Mouse (Mus musculus): ENCODE results near the gene Tnip2. TPM values are rescaled to one million over a fixed set of nuclear protein-coding genes. Genes with fewer than 3 reads are reported as not detected.

Tnip2 gene
- polyA plus RNA-seq, 1 experiment from 2014 or later = 6.2 TPM

DNA sequence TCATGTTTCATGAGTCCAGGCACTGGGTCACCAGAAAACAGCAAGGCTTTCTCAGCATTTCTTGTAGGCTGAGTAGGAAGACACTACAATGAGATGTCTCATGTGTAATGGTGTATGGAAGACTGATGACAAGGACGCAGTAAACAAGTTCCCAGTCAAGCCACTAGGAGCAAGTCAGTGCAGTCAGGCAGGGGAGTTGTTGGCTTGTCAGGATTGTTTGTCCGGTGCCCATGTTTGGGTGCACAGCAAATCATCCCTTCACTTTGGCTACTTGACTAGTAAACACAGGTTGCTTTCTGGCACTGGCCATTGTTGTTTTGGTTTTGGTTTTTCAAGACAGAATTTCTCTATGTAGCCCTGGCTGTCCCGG, 24.4 kb downstream of the Tnip2 start:
- H3K4me2 ChIP-seq (ENCODE audit: low read depth, low read length) = no peak overlapping the region
- H3K36me3 ChIP-seq (ENCODE audit: control insufficient read depth, insufficient read depth) = peaks cover 5% of the 10 kb centered on the region; the same call in 1 of the 2 replicates
- 78% methylated on average over 3 of the region's 3 CpGs for WGBS (ENCODE audit: insufficient replicate concordance)
- H3K9ac ChIP-seq (ENCODE audit: low read depth, low read length) = no peak overlapping the region
- H3K27ac ChIP-seq (ENCODE audit: low read length) = no peak overlapping the region
- no peaks in the 10 kb centered on the region for H3K27me3 ChIP-seq (ENCODE audit: control insufficient read depth, insufficient read depth, low read depth, low read length)
- no peaks in the 10 kb centered on the region for H3K4me1 ChIP-seq (ENCODE audit: control insufficient read depth, low read depth, low read length)
- H3K4me3 ChIP-seq (ENCODE audit: low read depth, low read length) = no peak overlapping the region
- no peaks in the 10 kb centered on the region for H3K9me3 ChIP-seq (replicated peaks; ENCODE audit: control insufficient read depth, low read length)
- ATAC-seq (ENCODE audit: low read depth) = no peak

- no peak overlapping the region for H3K4me2 ChIP-seq (ENCODE audit: low read depth, low read length)
- ATAC-seq (ENCODE audit: low read depth) = no peak
- peaks cover 5% of the 10 kb centered on the region; the same call in 1 of the 2 replicates for H3K36me3 ChIP-seq (ENCODE audit: control insufficient read depth, insufficient read depth)
- no peaks in the 10 kb centered on the region for H3K9me3 ChIP-seq (replicated peaks; ENCODE audit: control insufficient read depth, low read length)
- no peaks in the 10 kb centered on the region for H3K4me1 ChIP-seq (ENCODE audit: control insufficient read depth, low read depth, low read length)
- no peak overlapping the region for H3K27ac ChIP-seq (ENCODE audit: low read length)
- H3K9ac ChIP-seq (ENCODE audit: low read depth, low read length) = no peak overlapping the region
- 69% methylated on average over 6 of the region's 6 CpGs for WGBS (ENCODE audit: insufficient replicate concordance)
- no peaks in the 10 kb centered on the region for H3K27me3 ChIP-seq (ENCODE audit: control insufficient read depth, insufficient read depth, low read depth, low read length)
- no peak overlapping the region for H3K4me3 ChIP-seq (ENCODE audit: low read depth, low read length)
Measured at GRCm38 (mm10) chr5:34488741-34489417, 24.9 kb downstream of the Tnip2 start.

DNA sequence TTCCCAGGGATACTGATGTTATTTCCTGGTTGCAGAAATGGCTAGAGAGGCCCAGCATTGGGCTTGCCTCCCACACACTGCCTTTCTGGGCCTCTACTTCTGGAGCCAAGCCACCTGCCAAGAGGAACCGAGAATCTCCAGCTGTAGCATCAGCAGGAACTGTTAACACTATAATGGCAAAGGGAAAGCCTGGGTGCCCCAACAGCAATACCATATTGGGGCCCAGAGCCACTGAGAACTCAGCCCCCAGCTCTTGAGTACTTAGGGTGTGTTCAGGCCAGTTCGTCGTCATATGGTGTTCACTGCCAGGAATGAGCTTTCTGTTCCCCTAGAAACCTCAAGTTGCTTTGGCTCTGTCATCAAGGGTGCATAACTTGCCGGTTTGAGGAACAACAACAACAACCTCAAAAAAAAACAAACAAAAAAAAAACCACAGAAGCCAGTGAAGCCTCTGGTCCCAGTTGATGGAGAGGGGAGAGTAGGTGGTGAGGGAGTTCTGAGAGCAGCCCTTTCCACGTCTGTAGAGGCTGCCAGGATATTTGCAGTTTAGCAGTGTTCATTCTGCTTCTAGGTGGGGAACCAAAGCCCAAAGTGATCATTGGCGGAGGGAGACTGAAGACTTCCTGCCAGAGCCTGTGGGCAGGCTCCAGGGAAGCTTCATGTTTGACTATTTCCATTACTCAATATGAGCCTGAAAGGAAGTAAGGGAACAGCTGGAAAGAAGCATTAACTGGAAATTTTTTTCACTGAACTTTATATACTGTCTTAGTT, 26.3 kb downstream of the Tnip2 start:
- WGBS (ENCODE audit: insufficient replicate concordance) = 66% methylated on average over 6 of the region's 6 CpGs
- H3K4me2 ChIP-seq (ENCODE audit: low read depth, low read length) = no peak overlapping the region
- H3K4me3 ChIP-seq (ENCODE audit: low read depth, low read length) = no peak overlapping the region
- H3K36me3 ChIP-seq (ENCODE audit: control insufficient read depth, insufficient read depth) = peaks cover 5% of the 10 kb centered on the region; the same call in 1 of the 2 replicates
- H3K9me3 ChIP-seq (replicated peaks; ENCODE audit: control insufficient read depth, low read length) = no peaks in the 10 kb centered on the region
- ATAC-seq (ENCODE audit: low read depth) = no peak
- H3K27ac ChIP-seq (ENCODE audit: low read length) = no peak overlapping the region
- no peak overlapping the region for H3K9ac ChIP-seq (ENCODE audit: low read depth, low read length)
- H3K4me1 ChIP-seq (ENCODE audit: control insufficient read depth, low read depth, low read length) = no peaks in the 10 kb centered on the region
- H3K27me3 ChIP-seq (ENCODE audit: control insufficient read depth, insufficient read depth, low read depth, low read length) = no peaks in the 10 kb centered on the region

DNA sequence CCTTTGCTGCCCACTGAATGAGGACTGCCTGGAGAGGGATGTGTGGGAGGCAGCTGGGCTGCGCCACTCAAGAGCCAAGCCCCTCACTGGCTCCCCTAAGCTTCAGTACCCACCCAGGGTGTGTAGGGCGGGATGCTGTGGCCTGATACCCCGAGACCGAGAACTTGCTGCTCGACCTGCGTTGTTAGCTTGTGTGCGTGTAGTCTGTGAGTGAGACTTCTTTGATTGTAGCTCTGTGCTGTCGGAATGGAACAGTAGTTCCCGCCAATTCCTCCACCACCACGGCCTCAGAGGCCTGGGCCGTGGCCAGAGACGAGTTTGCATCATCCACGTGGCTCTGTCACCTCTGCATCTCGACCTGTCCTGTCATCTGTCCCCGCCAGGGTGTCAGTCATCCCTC, 28.1 kb downstream of the Tnip2 start:
- Histone ChIP-seq H3K36me3 (ENCODE audit: control insufficient read depth, insufficient read depth) (peaks cover 5% of the 10 kb centered on the region), H3K27ac (ENCODE audit: low read length) (no peak overlapping the region), H3K4me3 (ENCODE audit: low read depth, low read length) (no peak overlapping the region), H3K4me1 (ENCODE audit: control insufficient read depth, low read depth, low read length) (no peaks in the 10 kb centered on the region), H3K27me3 (ENCODE audit: control insufficient read depth, insufficient read depth, low read depth, low read length) (no peaks in the 10 kb centered on the region), H3K4me2 (ENCODE audit: low read depth, low read length) (no peak overlapping the region), H3K9ac (ENCODE audit: low read depth, low read length) (no peak overlapping the region), H3K9me3 (replicated peaks; ENCODE audit: control insufficient read depth, low read length) (no peaks in the 10 kb centered on the region)
- 80% methylated on average over 15 of the region's 15 CpGs for WGBS (ENCODE audit: insufficient replicate concordance)
- ATAC-seq (ENCODE audit: low read depth) = no peak

DNA sequence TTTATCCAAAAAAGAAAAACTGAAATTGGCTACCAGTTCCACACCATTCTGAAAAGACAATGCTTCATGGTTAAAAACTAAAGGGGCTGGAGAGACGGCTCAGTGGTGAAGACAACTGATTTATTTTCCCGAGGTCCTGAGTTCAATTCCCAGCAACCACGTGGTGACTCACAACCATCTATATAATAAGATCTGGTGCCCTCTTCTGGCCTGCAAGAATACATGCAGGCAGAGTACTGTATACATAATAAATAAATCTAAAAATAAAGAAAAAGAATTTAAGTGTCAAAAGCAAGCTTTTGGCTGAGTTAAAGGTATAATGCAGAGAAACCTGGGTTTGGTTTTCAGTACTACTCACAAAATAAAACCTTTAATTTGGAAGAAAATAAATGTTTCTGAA, 32.9 kb downstream of the Tnip2 start:
- Histone ChIP-seq H3K4me3 (ENCODE audit: low read depth, low read length) (no peak overlapping the region), H3K9me3 (replicated peaks; ENCODE audit: control insufficient read depth, low read length) (no peaks in the 10 kb centered on the region), H3K36me3 (ENCODE audit: control insufficient read depth, insufficient read depth) (peaks cover 20% of the 10 kb centered on the region), H3K27ac (ENCODE audit: low read length) (no peak overlapping the region), H3K4me2 (ENCODE audit: low read depth, low read length) (no peak overlapping the region), H3K27me3 (ENCODE audit: control insufficient read depth, insufficient read depth, low read depth, low read length) (no peaks in the 10 kb centered on the region), H3K9ac (ENCODE audit: low read depth, low read length) (no peak overlapping the region), H3K4me1 (ENCODE audit: control insufficient read depth, low read depth, low read length) (no peaks in the 10 kb centered on the region)
- ATAC-seq (ENCODE audit: low read depth) = no peak
- WGBS (ENCODE audit: insufficient replicate concordance) = 76% methylated on average over 3 of the region's 3 CpGs

DNA sequence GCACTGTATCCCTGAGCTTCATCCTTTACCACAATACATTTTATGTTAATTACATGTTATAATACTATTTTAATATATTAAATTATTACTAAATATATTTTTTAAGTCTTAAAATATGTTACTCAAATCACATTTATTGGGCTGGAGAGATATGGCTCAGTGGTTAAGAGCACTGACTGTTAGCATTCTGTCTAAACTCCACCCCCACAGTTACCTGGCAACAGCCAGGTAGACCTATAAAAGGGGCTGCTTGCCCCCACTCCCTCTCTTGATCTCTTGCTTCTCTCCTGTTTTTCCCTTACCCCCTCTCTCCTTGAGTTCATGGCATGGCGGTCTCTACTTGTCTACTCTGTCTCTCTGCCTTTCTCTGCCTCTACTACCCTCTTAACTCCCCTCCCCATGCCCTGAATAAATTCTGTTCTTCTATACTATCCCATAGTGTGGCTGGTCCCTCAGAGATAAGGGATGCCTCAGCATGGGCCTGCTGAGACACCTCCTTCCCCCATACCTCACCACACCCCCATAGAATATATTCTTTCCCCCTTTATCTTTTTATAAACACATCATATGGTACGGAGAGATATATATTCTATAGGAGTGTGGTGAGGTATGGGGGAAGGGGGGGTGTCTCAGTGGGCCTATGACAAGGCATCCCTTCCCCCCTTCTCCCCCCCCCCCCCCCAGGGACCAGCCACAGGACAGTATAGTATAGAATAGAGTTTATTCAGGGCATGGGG, 45.6 kb downstream of the Tnip2 start:
- no peak overlapping the region for H3K4me3 ChIP-seq (ENCODE audit: low read depth, low read length)
- WGBS (ENCODE audit: insufficient replicate concordance) = 32% methylated on average over 2 of the region's 2 CpGs
- H3K4me1 ChIP-seq (ENCODE audit: control insufficient read depth, low read depth, low read length) = peaks cover 16% of the 10 kb centered on the region
- H3K27ac ChIP-seq (ENCODE audit: low read length) = peak overlapping the region; percentile 60
- no peak overlapping the region for H3K4me2 ChIP-seq (ENCODE audit: low read depth, low read length)
- H3K9me3 ChIP-seq (replicated peaks; ENCODE audit: control insufficient read depth, low read length) = no peaks in the 10 kb centered on the region
- no peak overlapping the region for H3K9ac ChIP-seq (ENCODE audit: low read depth, low read length)
- H3K36me3 ChIP-seq (ENCODE audit: control insufficient read depth, insufficient read depth) = peaks cover 28% of the 10 kb centered on the region
- no peaks in the 10 kb centered on the region for H3K27me3 ChIP-seq (ENCODE audit: control insufficient read depth, insufficient read depth, low read depth, low read length)
- peak; percentile 97 for ATAC-seq (ENCODE audit: low read depth)

GRCm38 (mm10) chr5:34466648-34467047, 47.1 kb downstream of the Tnip2 start:
- Histone ChIP-seq H3K4me1 (ENCODE audit: control insufficient read depth, low read depth, low read length) (peaks cover 16% of the 10 kb centered on the region), H3K9me3 (replicated peaks; ENCODE audit: control insufficient read depth, low read length) (no peaks in the 10 kb centered on the region), H3K4me2 (ENCODE audit: low read depth, low read length) (no peak overlapping the region), H3K36me3 (ENCODE audit: control insufficient read depth, insufficient read depth) (peaks cover 31% of the 10 kb centered on the region), H3K27me3 (ENCODE audit: control insufficient read depth, insufficient read depth, low read depth, low read length) (no peaks in the 10 kb centered on the region), H3K9ac (ENCODE audit: low read depth, low read length) (no peak overlapping the region), H3K27ac (ENCODE audit: low read length) (no peak overlapping the region), H3K4me3 (ENCODE audit: low read depth, low read length) (no peak overlapping the region)
- WGBS (ENCODE audit: insufficient replicate concordance) = 84% methylated on average over 2 of the region's 2 CpGs
- ATAC-seq (ENCODE audit: low read depth) = no peak

GRCm38 (mm10) chr5:34466079-34466478, 47.7 kb downstream of the Tnip2 start:
- peaks cover 35% of the 10 kb centered on the region for H3K36me3 ChIP-seq (ENCODE audit: control insufficient read depth, insufficient read depth)
- ATAC-seq (ENCODE audit: low read depth) = no peak

GRCm38 (mm10) chr5:34461841-34462240, 52.0 kb downstream of the Tnip2 start:
- WGBS (ENCODE audit: insufficient replicate concordance) = 82% methylated on average over 6 of the region's 6 CpGs
- H3K27me3 ChIP-seq (ENCODE audit: control insufficient read depth, insufficient read depth, low read depth, low read length) = no peaks in the 10 kb centered on the region
- no peaks in the 10 kb centered on the region for H3K4me1 ChIP-seq (ENCODE audit: control insufficient read depth, low read depth, low read length)
- no peak overlapping the region for H3K27ac ChIP-seq (ENCODE audit: low read length)
- H3K4me3 ChIP-seq (ENCODE audit: low read depth, low read length) = no peak overlapping the region
- ATAC-seq (ENCODE audit: low read depth) = no peak
- no peak overlapping the region for H3K9ac ChIP-seq (ENCODE audit: low read depth, low read length)
- no peak overlapping the region for H3K4me2 ChIP-seq (ENCODE audit: low read depth, low read length)
- H3K9me3 ChIP-seq (replicated peaks; ENCODE audit: control insufficient read depth, low read length) = no peaks in the 10 kb centered on the region
- H3K36me3 ChIP-seq (ENCODE audit: control insufficient read depth, insufficient read depth) = peaks cover 61% of the 10 kb centered on the region

More at GRCm38 (mm10) chr5:34466079-34466478, 47.7 kb downstream of the Tnip2 start:
- H3K4me3 ChIP-seq (ENCODE audit: low read depth, low read length) = no peak overlapping the region
- H3K27ac ChIP-seq (ENCODE audit: low read length) = no peak overlapping the region
- no peak overlapping the region for H3K9ac ChIP-seq (ENCODE audit: low read depth, low read length)
- H3K4me1 ChIP-seq (ENCODE audit: control insufficient read depth, low read depth, low read length) = peaks cover 16% of the 10 kb centered on the region
- H3K27me3 ChIP-seq (ENCODE audit: control insufficient read depth, insufficient read depth, low read depth, low read length) = no peaks in the 10 kb centered on the region
- H3K4me2 ChIP-seq (ENCODE audit: low read depth, low read length) = no peak overlapping the region
- WGBS (ENCODE audit: insufficient replicate concordance) = 50% methylated on average over 1 of the region's 1 CpGs
- H3K9me3 ChIP-seq (replicated peaks; ENCODE audit: control insufficient read depth, low read length) = no peaks in the 10 kb centered on the region
